Mouse (Mus musculus) lung, postnatal 4 days (tissue): ENCODE results near the gene Cd81.

ENCODE experiments used
- DNase-seq, 2 experiments: peaks; one replicate each; pipeline ENCODE4 v3.0.0; 2021

Gene Cd81

DNA sequence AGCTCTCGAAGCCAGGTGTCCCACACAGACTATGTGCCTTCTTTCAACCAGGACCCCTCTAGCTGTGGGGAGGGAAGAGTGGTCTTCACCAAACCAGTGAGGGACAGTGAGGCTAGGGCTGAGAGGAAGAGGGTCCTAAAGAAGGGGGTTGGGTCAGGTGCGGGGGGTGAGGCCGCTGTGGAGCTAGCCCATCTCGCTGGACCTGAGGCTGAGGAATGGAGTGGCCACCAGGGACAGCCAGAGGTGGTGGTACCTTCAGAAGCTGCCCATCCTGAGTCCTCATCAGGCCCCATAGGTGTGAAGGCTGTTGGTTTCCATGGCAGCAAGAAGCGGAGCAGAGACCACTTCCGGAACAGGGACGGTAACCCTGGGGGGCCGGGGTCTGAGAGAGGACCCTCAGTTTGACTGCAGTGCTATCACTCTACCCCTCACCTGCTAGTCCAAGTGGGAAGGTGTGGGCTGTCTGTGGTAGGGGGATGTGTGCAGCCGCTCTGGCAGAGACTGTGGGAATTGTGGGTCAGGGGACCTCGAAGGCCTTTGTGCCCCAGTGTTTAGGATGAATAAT lies 18.0 kb downstream of the Cd81 start:
- DNase-seq = no peak

DNA sequence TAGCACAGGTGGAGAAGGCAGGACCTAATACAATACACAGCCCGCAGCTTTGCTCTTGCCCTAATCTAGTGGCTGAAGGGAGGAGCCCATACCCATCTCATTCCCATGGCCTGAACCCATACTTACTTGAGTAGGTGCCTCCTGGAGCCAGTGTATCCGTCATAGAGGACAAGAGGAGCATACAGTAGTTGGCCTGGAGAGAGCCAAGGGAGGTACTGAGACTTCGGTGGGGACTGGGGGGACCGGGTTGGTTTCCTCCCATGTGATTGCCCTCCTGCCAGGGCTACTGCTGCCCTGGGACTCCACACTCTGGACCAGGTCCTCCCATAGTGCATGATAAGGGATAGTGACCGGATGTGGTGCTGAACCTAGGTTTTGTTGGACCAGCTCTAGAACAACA lies 20.1 kb downstream of the Cd81 start:
- DNase-seq = no peak

DNA sequence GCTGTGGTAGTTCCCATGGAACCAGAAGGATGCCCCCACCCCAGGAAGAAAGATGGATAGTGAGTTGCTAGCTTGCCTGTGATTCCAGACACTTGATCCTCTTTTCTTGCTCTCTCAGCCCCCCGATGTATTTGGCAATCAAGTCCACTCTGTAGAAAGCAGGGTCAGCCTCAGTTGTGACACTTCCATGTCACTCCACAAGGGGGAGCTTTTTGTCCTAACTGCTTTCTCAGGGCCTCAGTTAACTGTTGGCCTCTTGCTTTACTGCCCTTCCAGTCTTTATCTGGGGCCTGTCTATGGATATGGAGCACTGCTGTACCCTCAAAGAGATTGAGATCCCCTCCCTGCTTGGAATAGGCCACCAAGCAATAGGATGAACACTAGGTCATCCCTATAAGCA lies 20.5 kb downstream of the Cd81 start:
- DNase-seq = peak; percentile 30 to 64

DNA sequence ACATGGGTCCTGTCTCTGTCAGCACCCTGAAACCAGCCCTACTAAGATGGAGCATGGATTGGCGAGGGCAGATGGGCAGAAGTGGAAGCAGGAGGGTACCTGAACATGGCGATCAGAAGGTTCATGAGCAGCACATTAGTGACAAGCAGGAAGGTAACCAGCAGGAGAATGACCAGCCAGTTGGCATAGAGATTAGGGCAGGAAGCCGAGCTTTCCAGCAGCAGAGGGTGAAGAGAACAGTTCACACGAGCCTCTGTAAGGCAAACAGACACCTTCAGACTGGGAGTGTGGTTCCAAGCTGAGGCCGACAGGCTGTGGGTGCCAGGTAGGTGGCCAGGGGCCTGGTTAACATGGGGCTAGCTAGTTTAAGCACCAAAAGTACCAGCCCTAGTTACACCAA lies 22.9 kb downstream of the Cd81 start:
- DNase-seq = no peak

DNA sequence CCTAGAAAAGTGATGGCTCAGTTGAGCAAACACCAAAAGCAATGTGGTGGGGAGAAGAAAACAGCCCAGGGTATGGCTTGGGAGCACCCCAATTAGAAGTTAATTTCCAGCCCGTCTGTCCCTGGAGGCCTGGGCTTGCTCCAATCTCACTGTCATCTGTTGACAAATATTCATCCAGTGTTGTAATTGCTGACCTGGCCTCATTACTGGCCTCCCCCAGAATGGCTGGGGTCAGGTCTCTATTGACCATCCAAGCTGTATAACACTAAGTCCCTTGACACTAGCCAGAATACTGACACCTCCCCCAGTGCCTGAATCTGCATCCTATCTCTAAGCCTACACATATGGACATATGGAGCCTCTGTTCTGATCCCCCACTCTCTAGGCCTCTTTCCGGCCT lies 24.8 kb downstream of the Cd81 start:
- no peak for DNase-seq

DNA sequence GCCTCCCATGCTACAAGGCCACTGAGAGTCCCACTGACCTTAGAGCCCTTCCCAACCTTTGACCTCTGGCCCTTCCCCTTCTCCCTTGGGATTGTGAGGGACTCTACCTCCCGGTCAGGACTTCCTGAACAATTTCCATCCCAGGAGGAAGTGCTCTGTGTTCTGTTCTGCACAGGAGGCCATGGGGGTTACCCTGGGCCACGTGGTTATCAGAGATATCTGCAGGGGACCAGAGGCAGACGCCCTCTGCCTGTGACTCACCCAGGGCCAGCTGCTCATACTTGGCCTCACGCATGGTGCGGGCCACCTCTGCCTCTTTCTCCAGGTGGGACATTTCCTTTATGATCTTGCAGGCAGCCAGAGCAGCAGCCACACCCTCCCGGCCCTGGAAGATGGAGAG lies 29.5 kb downstream of the Cd81 start:
- no peak for DNase-seq

DNA sequence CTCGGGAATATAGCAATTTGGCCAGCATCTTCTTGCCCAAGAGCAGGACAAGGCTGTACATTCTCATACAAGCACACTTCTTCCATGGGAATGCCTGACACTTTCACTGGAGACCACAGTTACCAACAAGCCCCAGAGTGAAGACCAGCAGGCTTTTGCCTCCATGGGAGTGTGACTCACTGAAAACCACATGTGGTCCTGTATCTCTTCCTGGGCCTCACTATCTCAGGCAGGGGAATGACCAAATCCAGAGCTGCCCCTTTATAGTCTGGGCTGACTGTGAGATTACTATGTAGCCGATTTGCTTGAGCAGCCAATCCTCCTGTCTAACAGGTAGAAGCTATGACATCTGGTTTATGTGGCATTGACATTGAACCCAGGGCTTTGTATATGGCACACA lies 31.2 kb downstream of the Cd81 start:
- no peak for DNase-seq

DNA sequence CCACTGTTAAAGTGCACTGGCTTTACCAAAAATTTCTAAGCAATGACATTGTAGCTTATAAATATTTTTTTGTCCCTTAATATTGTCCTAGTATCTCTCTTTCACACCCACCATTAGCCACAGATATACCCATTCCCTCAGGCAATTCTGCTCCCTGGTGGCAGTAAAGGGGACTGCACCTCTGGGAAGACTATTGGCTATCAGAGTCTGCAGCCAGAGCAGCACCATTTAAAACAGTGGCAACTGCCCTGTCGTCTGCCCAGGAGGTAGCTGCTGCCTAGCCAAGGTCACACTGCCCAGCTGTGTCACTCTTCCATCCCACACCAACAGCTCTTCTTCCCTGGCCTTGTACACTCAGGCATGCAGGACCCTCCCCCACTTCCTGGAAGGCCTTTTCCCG lies 33.8 kb downstream of the Cd81 start:
- peak; percentile 66 to 82 for DNase-seq

DNA sequence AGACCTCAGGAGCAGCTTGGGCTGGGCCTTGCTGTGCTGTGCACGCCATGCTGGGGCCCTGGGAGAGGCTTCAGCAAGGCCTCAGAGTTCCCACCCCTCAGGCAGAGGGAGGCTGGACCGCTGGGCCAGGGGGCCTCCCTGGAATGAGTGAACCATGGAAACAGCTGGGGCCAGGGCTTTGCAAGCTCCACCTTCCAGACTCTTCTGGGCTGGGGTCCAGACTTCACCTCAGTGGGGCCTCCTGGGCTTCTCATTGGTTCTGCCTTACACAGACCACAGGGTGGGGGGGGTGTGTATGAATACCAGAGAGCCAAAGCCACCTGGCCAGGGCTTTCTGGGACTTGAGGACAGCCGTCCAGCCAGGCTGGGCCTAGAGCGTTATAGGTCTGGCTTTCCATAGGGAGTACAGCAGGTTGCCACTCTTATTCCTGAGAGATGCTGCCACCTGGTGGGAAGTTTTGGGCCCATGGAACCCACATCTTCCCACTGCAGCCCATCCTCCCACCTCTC lies 34.6 kb downstream of the Cd81 start:
- DNase-seq = peak; percentile 51 to 70

DNA sequence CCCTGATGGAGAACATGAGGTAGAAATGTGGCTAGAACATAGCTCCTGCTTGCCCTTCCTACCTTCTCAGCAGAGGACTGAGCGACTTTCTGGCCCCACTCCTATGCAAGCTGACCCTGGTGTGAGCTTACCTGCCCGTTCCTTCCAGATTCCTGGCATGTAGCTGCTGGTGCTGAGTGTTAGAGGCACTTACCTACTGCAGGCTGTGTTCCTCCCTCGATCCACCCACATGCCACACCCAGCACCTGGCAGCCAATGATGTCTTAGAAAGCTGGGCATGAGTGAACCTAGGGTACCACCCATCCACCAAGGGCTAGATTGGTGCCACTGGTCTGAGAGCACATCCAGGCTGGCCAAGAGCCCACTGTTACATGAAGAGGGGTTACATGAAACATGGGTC lies 41.3 kb downstream of the Cd81 start:
- DNase-seq = no peak

DNA sequence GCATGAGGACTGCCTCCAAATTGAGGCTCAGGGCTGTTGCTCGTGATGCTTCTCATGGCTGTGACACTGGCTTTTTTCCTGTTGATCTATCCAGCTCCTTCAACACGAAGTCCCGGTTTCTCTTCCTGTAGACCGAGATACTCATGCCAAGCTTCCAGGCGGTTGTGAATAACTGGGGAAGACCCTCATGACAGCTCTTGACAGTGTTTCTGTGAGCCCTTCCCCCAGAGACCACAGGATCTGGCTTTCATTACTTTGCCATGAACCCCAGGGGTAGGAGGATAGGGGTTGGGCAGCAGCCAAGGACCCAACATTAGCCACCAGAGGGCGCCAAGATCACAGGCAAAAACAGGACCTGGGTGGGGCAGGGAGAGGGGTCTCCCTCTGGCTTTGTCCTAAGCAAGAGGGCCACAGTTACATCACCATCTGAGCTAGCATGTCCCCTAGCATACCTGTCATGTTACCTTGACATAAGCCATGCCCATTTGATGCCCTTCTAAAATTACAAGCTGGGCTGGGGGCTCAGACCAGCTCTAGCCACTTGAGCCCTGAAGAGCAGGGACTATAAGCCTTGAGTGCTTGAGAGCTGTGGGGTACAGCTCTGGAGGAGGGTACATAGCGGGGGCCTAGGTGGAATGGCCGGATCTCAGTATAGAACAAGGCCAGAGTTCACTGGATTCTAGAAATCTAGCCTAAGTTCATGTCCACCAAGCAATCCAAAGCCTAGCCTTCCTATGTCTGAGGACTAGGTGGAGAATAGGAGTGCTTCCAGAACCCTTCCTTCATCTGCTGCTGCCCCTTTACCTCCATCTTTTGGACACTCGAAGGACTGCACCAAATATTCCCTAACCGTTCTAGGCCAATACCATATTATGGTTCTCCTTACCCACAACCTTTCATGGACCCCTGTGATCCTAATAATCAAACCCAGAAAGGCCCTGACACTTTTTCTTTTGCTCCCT lies 42.3 kb downstream of the Cd81 start, which contains the start of gene Trpm5:
Trpm5 (minus strand) TSS at position 51 of the 962 bp plus-strand sequence.
- DNase-seq = peak; percentile 63 to 83

DNA sequence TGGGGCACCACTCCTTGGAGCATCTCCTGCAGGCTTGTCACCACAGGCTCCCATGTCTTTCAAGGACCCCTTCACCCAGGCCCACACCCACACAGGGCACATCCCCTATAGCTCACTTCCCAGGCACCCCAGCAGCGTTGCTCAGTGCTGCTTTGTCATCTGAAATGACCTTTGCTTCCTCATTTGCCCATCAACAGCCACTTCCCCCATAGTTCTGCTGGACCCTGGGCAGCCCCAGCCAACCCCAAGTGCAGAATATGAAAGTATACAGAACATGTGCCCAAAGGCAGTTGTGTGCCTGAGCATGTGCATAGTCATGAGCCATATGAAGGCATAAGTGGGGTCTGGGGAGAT lies 43.0 kb downstream of the Cd81 start:
- no peak for DNase-seq

DNA sequence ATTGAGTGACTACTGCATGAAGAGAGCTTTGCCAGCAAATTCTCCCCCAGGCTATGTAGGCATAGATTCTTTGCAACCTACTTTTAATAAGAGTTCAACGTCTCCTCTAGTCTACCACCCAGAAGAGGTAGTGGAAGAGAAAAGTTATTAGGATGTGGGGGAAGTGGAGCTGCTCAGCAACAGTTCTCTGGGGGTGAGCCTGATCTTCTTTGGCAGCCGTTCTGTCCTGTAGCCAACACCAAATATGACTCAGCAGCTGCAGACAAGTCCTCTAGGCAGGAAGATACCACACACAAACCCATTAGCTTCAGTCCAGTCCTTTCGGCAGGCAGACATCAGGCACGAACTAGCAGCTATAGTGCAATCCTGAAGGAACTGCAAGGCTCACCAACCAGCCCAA lies 48.2 kb downstream of the Cd81 start:
- DNase-seq = no peak

DNA sequence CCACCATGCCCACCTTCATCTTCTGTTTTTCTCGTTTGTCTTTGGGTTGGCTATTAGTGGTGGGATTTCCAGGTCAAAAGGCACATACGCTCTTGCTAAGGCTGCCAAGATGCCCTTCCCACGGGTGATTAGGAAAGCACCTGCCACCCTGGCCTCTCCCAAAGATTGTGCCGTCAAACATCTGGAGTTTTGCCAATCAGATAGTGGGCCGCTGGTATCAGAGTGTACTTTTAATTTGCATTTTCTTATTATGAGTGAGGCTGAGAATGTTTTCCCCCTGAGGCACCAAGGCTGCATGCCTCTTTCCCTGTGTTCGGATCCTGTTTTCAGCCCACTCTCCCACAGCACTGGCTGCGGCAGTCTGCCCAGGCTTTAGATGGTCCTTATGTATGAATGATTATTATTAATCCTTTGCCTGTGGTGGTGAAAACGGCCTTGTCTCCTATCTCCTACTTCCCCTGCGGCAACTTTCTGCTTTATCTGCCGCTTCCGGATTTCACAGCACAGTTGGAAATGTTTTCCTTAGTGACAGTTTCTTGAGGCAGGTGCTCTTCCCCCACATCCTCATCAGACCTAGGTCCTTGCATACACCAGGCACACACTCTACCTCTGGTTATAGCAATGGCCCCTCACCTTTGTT lies 52.8 kb downstream of the Cd81 start:
- peak in 1 of 2 experiments; percentile 49 for DNase-seq

DNA sequence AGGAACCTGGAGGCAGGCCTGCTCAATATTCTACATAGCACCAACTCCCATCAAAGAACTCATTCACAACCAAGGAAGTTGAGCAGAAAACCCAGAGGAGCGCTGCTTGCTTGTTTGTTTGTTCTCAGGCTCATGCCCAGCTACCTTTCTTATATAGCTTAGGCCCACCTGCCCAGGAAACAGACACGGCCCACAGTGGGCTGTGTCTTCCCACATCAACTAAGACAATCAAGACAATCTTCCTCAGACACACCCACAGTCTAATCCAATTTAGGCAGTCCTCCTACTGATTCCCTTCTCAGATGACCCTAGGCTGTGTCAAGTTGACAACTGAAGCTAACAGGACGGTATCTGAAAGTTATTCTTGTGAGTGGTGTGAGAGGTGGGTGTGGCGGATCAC lies 53.5 kb downstream of the Cd81 start, which contains the start of gene Kcnq1:
Kcnq1 (plus strand) TSS at position 301 of the 400 bp plus-strand sequence.
- DNase-seq = no peak

DNA sequence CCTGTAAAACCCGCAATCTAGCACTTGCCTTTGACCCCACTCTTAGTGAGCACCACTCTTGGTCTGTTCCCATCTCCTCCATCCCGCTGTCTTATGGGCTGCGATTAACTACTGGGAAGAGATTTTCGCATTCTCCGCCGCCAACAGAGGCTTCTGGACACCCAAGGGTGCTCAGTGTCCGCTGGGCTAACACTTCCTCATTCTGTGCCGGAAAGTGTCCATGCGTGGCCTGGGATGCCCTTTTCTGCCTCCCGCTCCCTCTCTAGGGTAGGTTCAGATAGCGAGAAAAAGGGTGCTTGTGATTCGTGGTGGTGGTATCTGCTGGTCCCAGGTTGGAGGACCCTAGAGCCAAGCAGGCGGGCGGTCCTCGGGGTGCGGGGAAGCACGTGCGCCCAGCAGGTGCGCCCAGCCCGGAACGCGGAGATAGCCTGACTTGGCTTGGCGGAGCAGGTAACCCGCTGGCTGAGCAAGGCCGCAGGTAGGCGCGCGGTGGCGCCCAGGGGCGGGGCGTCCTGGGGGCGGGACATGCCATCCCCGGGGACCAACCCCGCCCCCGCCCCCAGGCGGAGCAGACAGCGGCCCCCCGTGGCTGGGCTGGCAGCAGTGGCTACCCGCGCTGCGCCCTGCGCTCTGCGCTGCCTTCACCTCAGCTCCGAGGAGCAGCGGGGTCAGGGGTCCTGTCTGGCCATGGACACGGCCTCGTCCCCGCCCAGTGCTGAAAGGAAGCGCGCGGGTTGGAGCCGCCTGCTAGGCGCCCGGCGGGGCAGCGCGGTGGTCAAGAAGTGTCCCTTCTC lies 54.3 kb downstream of the Cd81 start:
- DNase-seq = peak; percentile 81 to 88

DNA sequence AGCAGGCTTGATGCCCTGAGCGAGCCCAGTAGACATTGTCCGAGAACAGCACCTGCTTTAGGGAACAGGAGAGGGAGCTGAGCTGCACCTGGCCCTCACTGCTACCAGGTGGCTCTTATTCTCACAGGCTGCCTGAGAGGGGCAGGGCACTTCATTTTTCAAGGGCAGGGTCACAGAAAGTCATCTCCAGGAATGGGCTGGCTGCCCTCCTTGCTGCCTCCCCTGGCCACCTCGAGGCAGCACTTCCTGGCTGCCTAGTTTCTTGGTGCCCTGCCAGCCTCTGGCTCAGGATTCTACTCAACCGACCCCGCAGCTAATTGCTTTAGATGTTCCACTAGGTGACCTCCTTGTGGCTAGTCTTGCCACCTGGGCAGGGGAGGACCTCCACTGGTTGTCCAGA lies 55.7 kb downstream of the Cd81 start:
- peak; percentile 75 to 81 for DNase-seq

DNA sequence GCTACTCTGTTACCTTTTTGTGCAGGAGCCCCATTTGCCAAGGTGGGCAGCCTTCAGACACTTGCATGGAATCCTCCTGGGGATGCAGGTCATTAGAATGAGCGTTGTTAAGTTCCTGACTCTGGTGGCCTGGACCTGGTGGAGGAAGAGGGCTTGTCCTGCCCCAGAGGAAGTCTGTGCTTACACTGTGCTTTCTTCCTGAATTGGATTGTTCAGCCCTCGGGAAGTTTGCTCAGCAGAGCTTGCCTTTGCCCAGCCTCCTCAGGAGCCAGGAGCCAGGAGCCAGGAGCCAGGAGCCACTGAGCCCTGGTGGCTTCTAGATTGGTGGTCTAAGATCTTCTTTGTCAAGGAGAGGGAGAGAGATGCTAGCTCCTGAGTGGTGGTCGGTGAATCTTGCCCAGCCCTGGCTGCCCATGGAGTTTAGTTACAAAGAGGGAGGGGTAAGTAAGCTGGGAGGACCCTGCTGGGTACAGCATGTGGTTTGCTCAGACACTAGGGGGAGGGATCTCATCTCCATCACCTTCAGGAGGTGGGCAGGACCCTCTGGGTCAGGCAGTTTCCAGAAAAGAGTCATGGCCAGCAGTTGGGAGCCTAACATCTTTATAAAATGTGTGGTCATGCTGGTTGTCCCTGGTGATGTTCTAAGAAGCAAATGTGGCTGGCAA lies 56.6 kb downstream of the Cd81 start:
- DNase-seq = peak; percentile 57 to 61

DNA sequence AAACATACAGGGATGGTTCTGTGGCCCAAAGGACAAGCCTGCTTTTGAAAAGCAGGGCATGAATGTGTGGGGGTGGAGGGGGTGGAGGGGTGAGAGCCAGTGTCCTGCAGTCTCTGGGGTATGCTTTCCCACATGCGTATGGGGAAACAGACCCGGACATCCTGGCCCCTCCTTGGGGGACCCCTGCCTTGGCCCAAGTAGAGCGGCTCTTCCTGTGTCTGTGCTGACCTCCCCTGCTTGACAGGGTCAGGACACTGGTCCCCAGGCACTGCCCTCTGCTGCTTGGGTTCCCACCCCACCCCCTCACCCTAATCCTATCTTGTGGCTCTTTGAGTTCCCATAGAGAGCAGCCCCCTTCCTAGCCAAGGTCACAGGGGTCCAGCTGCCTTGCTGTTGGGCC lies 57.2 kb downstream of the Cd81 start:
- DNase-seq = peak; percentile 34 to 60

DNA sequence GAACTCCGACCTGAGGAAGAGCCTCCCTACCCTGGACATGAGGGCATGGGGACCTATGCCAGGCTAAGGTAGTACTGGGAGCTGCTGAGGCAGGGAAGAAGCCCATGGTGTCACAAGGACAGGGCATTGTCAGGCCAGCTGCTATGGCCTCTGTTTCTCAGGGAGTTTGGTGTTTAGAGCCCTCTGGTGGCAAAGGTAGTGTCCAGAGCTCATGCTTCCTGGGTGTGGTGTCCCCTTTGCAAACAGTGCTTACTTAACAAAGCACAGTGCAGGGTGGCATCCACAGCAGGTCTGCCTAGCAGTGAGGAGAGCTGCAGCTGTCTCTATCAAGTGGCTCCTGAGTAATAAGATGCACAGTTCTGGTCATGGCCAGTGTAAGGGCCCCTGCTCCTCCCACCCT lies 58.3 kb downstream of the Cd81 start:
- peak; percentile 19 to 26 for DNase-seq

DNA sequence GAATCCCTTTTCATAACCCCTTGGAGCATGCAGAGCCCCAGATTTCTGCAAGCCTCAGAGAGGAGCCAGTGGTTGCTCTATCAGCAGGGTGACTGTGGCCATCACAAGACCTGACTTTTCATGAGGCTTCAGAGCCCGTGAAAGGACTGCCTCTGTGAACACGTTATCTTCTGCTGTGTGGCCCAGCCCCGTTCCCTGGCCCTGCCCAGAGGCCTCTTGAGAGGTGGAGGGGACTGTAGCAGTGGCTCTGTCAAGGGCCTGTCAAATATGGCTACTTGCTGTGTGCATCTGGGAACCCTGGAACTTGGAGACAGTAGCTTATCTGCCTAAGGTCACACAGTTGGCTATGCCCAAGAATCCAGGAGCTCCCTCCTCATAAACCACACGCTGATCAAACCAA lies 59.2 kb downstream of the Cd81 start:
- DNase-seq = no peak

DNA sequence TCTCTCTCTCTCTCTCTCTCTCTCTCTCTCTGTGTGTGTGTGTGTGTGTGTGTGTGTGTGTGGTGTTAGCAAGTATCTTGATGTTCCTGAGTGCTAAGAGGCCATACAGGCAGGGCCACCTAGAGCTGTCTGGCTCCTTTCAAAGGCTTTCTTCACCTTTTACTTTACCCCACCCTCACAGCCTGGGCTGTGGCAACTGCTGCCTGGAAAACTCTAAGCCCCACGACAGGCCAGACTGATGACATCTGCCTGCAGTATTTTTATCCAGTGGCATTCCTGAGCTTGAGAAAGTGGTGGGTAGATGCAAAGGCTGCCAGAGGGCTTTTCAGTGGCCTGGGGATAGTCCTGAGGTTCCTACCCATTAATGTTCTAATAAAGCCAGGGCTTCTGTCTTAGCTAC lies 59.9 kb downstream of the Cd81 start:
- DNase-seq = no peak
